Mouse (Mus musculus) CH12.LX (cell line): ENCODE results near the gene Foxn1. TPM values are rescaled to one million over a fixed set of nuclear protein-coding genes. Genes with fewer than 3 reads are reported as not detected.

Source experiments
- DNase-seq: peaks from one replicate; pipeline ENCODE4 v3.0.0-alpha.2; 2013; ENCODE audit errors: extremely low read depth
- H3K27ac ChIP-seq: 2 replicates; pipeline ENCODE4 v1.5.1; 2012; ENCODE audit warnings: low read depth, mild to moderate bottlenecking, control low read depth, moderate library complexity; ENCODE audit not compliant: insufficient read depth
- H3K27me3 ChIP-seq: replicated peaks from 2 replicates; pipeline ENCODE3; 2012; ENCODE audit warnings: inconsistent platforms
- H3K36me3 ChIP-seq, 2 experiments: replicated peaks in 1 of 2; 2 replicates each; pipeline versions ENCODE3 to v1.6.1; 2012; ENCODE audit warnings: inconsistent platforms in 1 of 2, low read length in 1 of 2, mild to moderate bottlenecking in 1 of 2, mixed read lengths in 1 of 2, moderate library complexity in 1 of 2; ENCODE audit not compliant: control insufficient read depth in 1 of 2, insufficient read depth in 1 of 2
- H3K4me1 ChIP-seq, 2 experiments: 2 replicates each; pipeline ENCODE4 v1.6.1; 2012; ENCODE audit warnings: inconsistent platforms in 1 of 2, moderate library complexity in 1 of 2; ENCODE audit not compliant: insufficient read depth in 2 of 2, control insufficient read depth in 1 of 2
- H3K4me2 ChIP-seq: 2 replicates; pipeline ENCODE4 v1.6.1; 2012; ENCODE audit warnings: low read depth, mild to moderate bottlenecking, control low read depth; ENCODE audit not compliant: poor library complexity, insufficient read depth, severe bottlenecking
- H3K4me3 ChIP-seq, 3 experiments: fragments of 150-350 bp in 1 of 3; sonication (generic) in 1 of 3; replicated peaks in 1 of 3; 2 replicates each; pipeline versions ENCODE3 to v1.5.1; 2011 to 2012; ENCODE audit warnings: low read depth in 2 of 3, low read length in 2 of 3, mild to moderate bottlenecking in 2 of 3, moderate library complexity in 2 of 3, control low read depth in 1 of 3, improper control_type of control experiment in 1 of 3, inconsistent platforms in 1 of 3, mixed read lengths in 1 of 3; ENCODE audit not compliant: poor library complexity in 1 of 3
- H3K79me2 ChIP-seq: replicated peaks from 2 replicates; pipeline ENCODE4 v1.6.1; 2012; ENCODE audit warnings: mild to moderate bottlenecking, moderate library complexity; ENCODE audit not compliant: control insufficient read depth, poor library complexity, insufficient read depth, severe bottlenecking; ENCODE audit errors: extremely low read depth
- H3K9ac ChIP-seq: 2 replicates; pipeline ENCODE4 v1.6.1; 2012; ENCODE audit warnings: low read depth, mild to moderate bottlenecking, control low read depth, moderate library complexity; ENCODE audit not compliant: insufficient read depth
- H3K9me3 ChIP-seq: replicated peaks from 2 replicates; pipeline ENCODE3; 2012; ENCODE audit warnings: low read length, inconsistent platforms, mixed read lengths
- BHLHE40 ChIP-seq: IDR thresholded peaks from 2 replicates; pipeline ENCODE4 v1.6.1; 2011; ENCODE audit warnings: mild to moderate bottlenecking, low read depth, low read length, improper control_type of control experiment
- CHD1 ChIP-seq: IDR thresholded peaks from 2 replicates; pipeline ENCODE4 v1.6.1; 2012; ENCODE audit warnings: low read depth, low read length, improper control_type of control experiment, inconsistent platforms
- CTCF ChIP-seq, 2 experiments: IDR thresholded peaks in 1 of 2; conservative IDR thresholded peaks in 1 of 2; 2 replicates each; pipeline ENCODE4 v1.5.1; 2011 to 2012; ENCODE audit warnings: low read depth in 2 of 2, low read length in 2 of 2, improper control_type of control experiment in 1 of 2, inconsistent platforms in 1 of 2, mild to moderate bottlenecking in 1 of 2, moderate library complexity in 1 of 2
- ELF1 ChIP-seq: IDR thresholded peaks from 2 replicates; pipeline ENCODE4 v1.6.1; 2014; ENCODE audit warnings: low read depth, mild to moderate bottlenecking, inconsistent platforms, low read length, improper control_type of control experiment
- IRF4 ChIP-seq: IDR thresholded peaks from 2 replicates; pipeline ENCODE4 v1.6.1; 2014; ENCODE audit warnings: low read depth, mild to moderate bottlenecking, inconsistent platforms, low read length, improper control_type of control experiment
- JUND ChIP-seq: conservative IDR thresholded peaks from 2 replicates; pipeline ENCODE4 v1.6.1; 2011; ENCODE audit warnings: low read depth, low read length, improper control_type of control experiment
- MEF2A ChIP-seq: IDR thresholded peaks from 2 replicates; pipeline ENCODE4 v1.6.1; 2014; ENCODE audit warnings: low read depth, mild to moderate bottlenecking, inconsistent platforms, low read length, improper control_type of control experiment, borderline replicate concordance
- NRF1 ChIP-seq: IDR thresholded peaks from 2 replicates; pipeline ENCODE4 v1.6.1; 2014; ENCODE audit warnings: low read depth, mild to moderate bottlenecking, inconsistent platforms, low read length, improper control_type of control experiment, moderate library complexity
- PAX5 ChIP-seq: IDR thresholded peaks from 2 replicates; pipeline ENCODE4 v1.6.1; 2012; ENCODE audit warnings: low read length, inconsistent platforms, mixed read lengths
- RAD21 ChIP-seq: IDR thresholded peaks from 2 replicates; pipeline ENCODE4 v1.6.1; 2011; ENCODE audit warnings: low read depth, mild to moderate bottlenecking, low read length, improper control_type of control experiment, moderate library complexity
- RCOR1 ChIP-seq: conservative IDR thresholded peaks from 2 replicates; pipeline ENCODE4 v1.6.1; 2012; ENCODE audit warnings: low read depth, mild to moderate bottlenecking, inconsistent platforms, low read length, improper control_type of control experiment
- SMC3 ChIP-seq: IDR thresholded peaks from 2 replicates; pipeline ENCODE4 v1.6.1; 2011; ENCODE audit warnings: low read depth, low read length, improper control_type of control experiment
- TBP ChIP-seq: conservative IDR thresholded peaks from 2 replicates; pipeline ENCODE4 v1.6.1; 2011; ENCODE audit warnings: low read depth, low read length, improper control_type of control experiment
- TCF12 ChIP-seq: IDR thresholded peaks from 2 replicates; pipeline ENCODE4 v1.6.1; 2014; ENCODE audit warnings: low read depth, mild to moderate bottlenecking, inconsistent platforms, low read length, improper control_type of control experiment
- USF1 ChIP-seq: IDR thresholded peaks from 2 replicates; pipeline ENCODE4 v1.6.1; 2014; ENCODE audit warnings: low read depth, mild to moderate bottlenecking, inconsistent platforms, low read length, improper control_type of control experiment
- USF2 ChIP-seq: conservative IDR thresholded peaks from 2 replicates; pipeline ENCODE4 v1.6.1; 2011; ENCODE audit warnings: low read depth, low read length, improper control_type of control experiment
- ZC3H11A ChIP-seq: IDR thresholded peaks from 2 replicates; pipeline ENCODE4 v1.6.1; 2012; ENCODE audit warnings: low read depth, mild to moderate bottlenecking, inconsistent platforms, low read length, improper control_type of control experiment
- ZMIZ1 ChIP-seq: IDR thresholded peaks from 2 replicates; pipeline ENCODE4 v1.6.1; 2012; ENCODE audit warnings: low read depth, mild to moderate bottlenecking, inconsistent platforms, low read length, improper control_type of control experiment
- dilution Hi-C: fragments of 300-500 bp; cut with MboI; formaldehyde crosslinking; loops from 2 replicates; pipeline ENCODE4 v1.14.3; 2020; ENCODE audit warnings: low sequenced_read_pairs; ENCODE audit not compliant: extremely low pct_unique_long_range_greater_than_20kb, extremely low pct_ligation_motif_present
- in situ Hi-C: fragments of 300-500 bp; cut with MboI; formaldehyde crosslinking; loops from 3 replicates; pipeline ENCODE4 v1.14.3; 2019; ENCODE audit warnings: low sequenced_read_pairs, low pct_ligation_motif_present, low pct_unique_long_range_greater_than_20kb, mixed read lengths
- polyA plus RNA-seq: library from polyadenylated mRNA; unstranded; fragments of >175 nt; gene quantifications from 2 replicates; pipeline ENCODE4 v1.2.1, GENCODE M21; 2012; ENCODE audit warnings: low read depth; ENCODE audit not compliant: insufficient read length
- total RNA-seq, 2 experiments: library from RNA; depleted of rRNA; stranded (reverse); fragments of 300-350 nt in 1 of 2; fragments of >200 nt in 1 of 2; gene quantifications; 2 replicates each; pipeline ENCODE4 v1.2.3; 2012 to 2014

Gene Foxn1
- total and polyA plus RNA-seq, 3 experiments = not detected

- DNase-seq = no peak
- in situ Hi-C loops = loop anchor here (5.0 kb wide), 1 partner anchor 39 kb away; no protein-coding TSS in a partner anchor
- TF ChIP-seq JUND (no peak), USF1 (no peak), NRF1 (no peak), RCOR1 (no peak), CHD1 (no peak), IRF4 (no peak), ZMIZ1 (no peak), BHLHE40 (no peak), TCF12 (no peak), TBP (no peak), ELF1 (no peak), PAX5 (no peak), CTCF (conservative IDR thresholded peaks at IDR 0.05 in 1 of 2, IDR thresholded peaks at IDR 0.05 in 1 of 2; ENCODE audit: low read depth in 2 of 2, low read length in 2 of 2) (no peak), ZC3H11A (no peak), RAD21 (no peak), MEF2A (no peak)
- Histone ChIP-seq H3K4me3 (no peak overlapping the region), H3K9me3 (no peaks in the 10 kb centered on the region), H3K79me2 (no peaks in the 10 kb centered on the region), H3K4me2 (no peak overlapping the region), H3K9ac (no peak overlapping the region), H3K36me3 (no peaks in the 10 kb centered on the region), H3K4me1 (peaks cover 0 to 5% of the 10 kb centered on the region in 2 experiments; a peak in 2 of 4 replicates), H3K27ac (no peak overlapping the region), H3K27me3 (peaks cover 60% of the 10 kb centered on the region)
- dilution Hi-C loops = no loop called here
These were observed 14.6 kb upstream of the Foxn1 start for GRCm38 (mm10) chr11:78400936-78401335.

GRCm38 (mm10) chr11:78399680-78400079, 13.3 kb upstream of the Foxn1 start:
- Histone ChIP-seq H3K36me3 (no peaks in the 10 kb centered on the region), H3K79me2 (no peaks in the 10 kb centered on the region), H3K27me3 (peaks cover 49% of the 10 kb centered on the region), H3K4me1 (peaks cover 7 to 17% of the 10 kb centered on the region in 2 experiments; a peak in 2 of 4 replicates), H3K4me3 (no peak overlapping the region), H3K9me3 (no peaks in the 10 kb centered on the region), H3K27ac (no peak overlapping the region), H3K4me2 (no peak overlapping the region), H3K9ac (no peak overlapping the region)
- DNase-seq = peak; percentile 83
- in situ Hi-C loops (loop anchor here (5.0 kb wide), 1 partner anchor 37 kb away; no protein-coding TSS in a partner anchor), dilution Hi-C loops (no loop called here)
- no peak for TF ChIP-seq USF2
- TF ChIP-seq ZMIZ1 = no peak
- peak; percentile 41; the same call in 1 of the 2 replicates for TF ChIP-seq ZC3H11A
- TF ChIP-seq TCF12 = no peak
- peak; percentile 96 for TF ChIP-seq SMC3
- peak; percentile 99 to 100 for TF ChIP-seq CTCF (conservative IDR thresholded peaks at IDR 0.05 in 1 of 2, IDR thresholded peaks at IDR 0.05 in 1 of 2; ENCODE audit: low read depth in 2 of 2, low read length in 2 of 2)
- TF ChIP-seq MEF2A = peak; percentile 27; the same call in 1 of the 2 replicates
